Mouse (Mus musculus) testis, adult 2 months (tissue): ENCODE data around the gene Lrp1. TPM values are rescaled to one million over a fixed set of nuclear protein-coding genes. Genes with fewer than 3 reads are reported as not detected.

Experiments
- H3K27ac ChIP-seq: fragments of 200-500 bp; 2 replicates; pipeline ENCODE4 v1.5.1; 2012; ENCODE audit warnings: low read depth, low read length; ENCODE audit not compliant: control insufficient read depth, insufficient read depth
- H3K27me3 ChIP-seq: fragments of 200-500 bp; 2 replicates; pipeline ENCODE4 v1.6.1; 2012; ENCODE audit warnings: mild to moderate bottlenecking, low read length, moderate library complexity; ENCODE audit not compliant: control insufficient read depth, insufficient read depth
- H3K36me3 ChIP-seq: fragments of 200-500 bp; 2 replicates; pipeline ENCODE4 v1.6.1; 2012; ENCODE audit warnings: mild to moderate bottlenecking, low read length; ENCODE audit not compliant: control insufficient read depth, insufficient read depth
- H3K4me1 ChIP-seq: fragments of 200-500 bp; 2 replicates; pipeline ENCODE4 v1.6.1; 2012; ENCODE audit warnings: low read length; ENCODE audit not compliant: control insufficient read depth, insufficient read depth
- H3K4me3 ChIP-seq: fragments of 200-500 bp; 2 replicates; pipeline ENCODE4 v1.5.1; 2012; ENCODE audit warnings: low read depth, mild to moderate bottlenecking, low read length, moderate library complexity, mixed read lengths; ENCODE audit not compliant: control insufficient read depth
- CTCF ChIP-seq: fragments of 200-500 bp; IDR thresholded peaks from 2 replicates; pipeline ENCODE4 v1.5.1; 2012; ENCODE audit warnings: low read depth, mild to moderate bottlenecking, inconsistent platforms, low read length, moderate library complexity; ENCODE audit not compliant: control insufficient read depth, insufficient read depth, insufficient replicate concordance
- POLR2A ChIP-seq: fragments of 200-500 bp; IDR thresholded peaks from 2 replicates; pipeline ENCODE4 v1.6.1; 2012; ENCODE audit warnings: low read depth, mild to moderate bottlenecking, inconsistent platforms, low read length, moderate library complexity; ENCODE audit not compliant: control insufficient read depth
- polyA plus RNA-seq: library from polyadenylated mRNA; depleted of rRNA; stranded (reverse); fragments of >200 nt; gene quantifications from 2 replicates; pipeline ENCODE4 v1.2.3, GENCODE M21; 2012

Gene Lrp1
- polyA plus RNA-seq, 1 experiment: 20.8 TPM

DNA sequence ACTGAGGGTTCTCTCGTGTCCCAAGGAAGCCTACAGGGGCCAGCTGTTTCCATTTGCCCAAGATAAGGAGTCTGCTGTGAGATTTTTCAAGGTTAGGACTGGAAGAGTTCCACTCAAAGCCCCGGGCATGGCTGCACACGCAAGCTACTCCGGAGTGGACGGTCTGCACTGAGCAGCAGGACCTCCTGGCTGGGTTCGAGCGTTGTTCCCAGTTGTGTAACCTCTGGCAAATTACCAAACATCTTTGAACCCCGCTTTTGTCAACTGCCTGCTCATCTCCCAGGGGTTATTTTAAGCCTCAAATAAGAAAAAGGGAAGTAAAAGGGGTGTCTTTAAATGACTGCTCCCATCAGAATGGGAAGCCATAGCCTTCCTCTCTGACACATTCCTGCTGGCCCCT lies 26.5 kb downstream of the Lrp1 start:
- Histone ChIP-seq H3K27ac (peak overlapping the region; percentile 68), H3K4me1 (peaks cover 6% of the 10 kb centered on the region), H3K4me3 (no peak overlapping the region), H3K36me3 (no peaks in the 10 kb centered on the region), H3K27me3 (no peaks in the 10 kb centered on the region)
- TF ChIP-seq CTCF: no peak
- TF ChIP-seq POLR2A: no peak

GRCm38 (mm10) chr10:127592850-127593249 lies 28.1 kb downstream of the Lrp1 start:
- TF ChIP-seq POLR2A: no peak
- Histone ChIP-seq H3K27me3 (no peaks in the 10 kb centered on the region), H3K27ac (no peak overlapping the region), H3K4me3 (no peak overlapping the region), H3K36me3 (no peaks in the 10 kb centered on the region), H3K4me1 (peaks cover 4% of the 10 kb centered on the region)

DNA sequence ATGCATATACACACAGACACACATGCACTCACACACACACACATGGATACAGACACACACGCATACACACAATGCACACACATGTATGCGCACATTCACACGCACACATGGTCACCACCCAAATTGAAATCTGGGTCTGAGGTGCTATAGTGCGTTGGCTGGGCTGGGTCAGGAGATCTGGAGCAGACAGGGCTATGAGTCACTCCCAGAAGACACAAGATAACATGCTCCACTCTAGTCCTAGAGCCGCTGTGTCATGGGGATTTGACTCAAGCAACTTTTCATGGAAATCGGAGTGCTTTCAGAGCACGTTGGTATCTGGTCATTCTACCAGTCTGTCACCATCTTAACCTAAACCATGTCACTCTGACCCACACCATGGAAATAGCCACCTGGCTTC lies 28.5 kb downstream of the Lrp1 start:
- H3K36me3 ChIP-seq: no peaks in the 10 kb centered on the region
- peaks cover 4% of the 10 kb centered on the region for H3K4me1 ChIP-seq

DNA sequence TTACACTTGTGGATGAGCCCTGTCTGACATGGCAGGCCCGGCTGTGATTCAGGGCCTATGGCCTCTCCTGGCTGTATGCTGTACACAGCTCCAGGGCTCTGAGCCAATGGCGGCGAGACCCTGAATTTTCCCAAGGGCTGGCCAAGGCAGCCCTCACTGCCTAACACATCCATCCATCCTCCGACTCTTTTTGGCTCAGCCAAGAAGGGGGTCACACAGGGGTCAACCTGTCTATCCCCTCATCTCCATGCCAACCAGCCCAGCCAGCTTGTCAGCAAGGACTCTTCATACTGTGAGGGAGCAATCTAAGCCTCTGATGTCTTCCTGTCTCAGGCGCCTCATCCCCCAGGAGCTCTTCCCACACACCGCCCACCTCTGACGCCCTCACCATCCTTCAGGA lies 29.4 kb downstream of the Lrp1 start:
- Histone ChIP-seq H3K4me1 (no peaks in the 10 kb centered on the region; the same call in none of the 2 replicates), H3K27me3 (no peaks in the 10 kb centered on the region), H3K27ac (no peak overlapping the region), H3K36me3 (no peaks in the 10 kb centered on the region), H3K4me3 (no peak overlapping the region)
- no peak for TF ChIP-seq CTCF
- TF ChIP-seq POLR2A: no peak

More for the DNA sequence above, 28.5 kb downstream of the Lrp1 start:
- TF ChIP-seq POLR2A: no peak
- TF ChIP-seq CTCF: no peak
- no peaks in the 10 kb centered on the region for H3K27me3 ChIP-seq
- H3K4me3 ChIP-seq: no peak overlapping the region
- H3K27ac ChIP-seq: no peak overlapping the region

GRCm38 (mm10) chr10:127590831-127591451 lies 30.0 kb downstream of the Lrp1 start:
- Histone ChIP-seq H3K27me3 (no peaks in the 10 kb centered on the region), H3K36me3 (no peaks in the 10 kb centered on the region), H3K4me1 (no peaks in the 10 kb centered on the region), H3K4me3 (no peak overlapping the region), H3K27ac (no peak overlapping the region)
- TF ChIP-seq CTCF (no peak), POLR2A (no peak)

DNA sequence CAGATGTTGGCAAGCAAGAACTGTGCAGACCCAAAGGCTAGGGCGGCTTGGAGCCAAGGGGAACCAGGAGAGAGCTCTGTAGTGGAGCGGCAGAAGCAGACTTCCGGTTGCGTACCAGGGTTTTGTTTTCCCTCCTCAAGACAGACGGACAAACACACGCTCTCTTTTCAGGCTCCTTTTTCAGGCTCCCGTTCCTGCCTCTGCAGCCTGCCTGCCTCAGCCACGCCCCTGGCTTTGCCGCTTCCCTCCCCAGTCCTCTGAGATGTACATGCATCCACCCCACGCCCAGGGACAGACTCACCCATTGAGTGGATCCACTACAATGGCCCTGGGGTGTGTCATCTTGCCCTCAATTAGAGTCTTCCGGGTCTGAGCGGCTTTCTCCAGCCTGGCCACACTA lies 30.7 kb downstream of the Lrp1 start:
- no peaks in the 10 kb centered on the region for H3K36me3 ChIP-seq
- H3K27ac ChIP-seq: no peak overlapping the region
- TF ChIP-seq CTCF: no peak
- no peak for TF ChIP-seq POLR2A
- no peaks in the 10 kb centered on the region for H3K4me1 ChIP-seq
- H3K27me3 ChIP-seq: no peaks in the 10 kb centered on the region
- no peak overlapping the region for H3K4me3 ChIP-seq

DNA sequence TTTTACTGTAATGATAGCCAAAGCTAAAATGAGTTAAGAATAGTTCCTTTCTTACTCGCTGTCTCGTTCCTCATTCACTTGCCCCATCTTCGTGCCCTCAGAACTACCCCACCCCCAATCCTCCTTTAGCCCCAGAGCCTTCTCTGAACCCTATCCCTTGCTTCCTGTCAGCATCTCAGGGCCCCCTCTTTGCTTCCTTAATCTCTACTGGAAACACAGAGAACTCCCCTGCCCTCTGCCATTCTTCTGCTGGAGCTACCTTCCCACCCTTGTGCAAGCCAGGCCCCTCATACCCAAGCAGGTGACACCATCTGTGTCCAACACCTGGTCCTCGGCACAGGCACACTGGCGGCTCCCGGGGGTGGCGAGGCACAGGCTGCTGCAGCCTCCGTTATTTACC lies 33.2 kb downstream of the Lrp1 start:
- Histone ChIP-seq H3K4me1 (no peaks in the 10 kb centered on the region), H3K4me3 (no peak overlapping the region), H3K36me3 (no peaks in the 10 kb centered on the region), H3K27me3 (no peaks in the 10 kb centered on the region), H3K27ac (no peak overlapping the region)
- TF ChIP-seq CTCF (no peak), POLR2A (no peak)

GRCm38 (mm10) chr10:127586209-127586608 lies 34.7 kb downstream of the Lrp1 start:
- no peaks in the 10 kb centered on the region for H3K4me1 ChIP-seq
- H3K4me3 ChIP-seq: no peak overlapping the region
- H3K27me3 ChIP-seq: no peaks in the 10 kb centered on the region
- no peak overlapping the region for H3K27ac ChIP-seq
- no peaks in the 10 kb centered on the region for H3K36me3 ChIP-seq
- TF ChIP-seq POLR2A (no peak), CTCF (no peak)
